Mouse (Mus musculus): ENCODE measurements around the gene Pde4d. TPM values are rescaled to one million over a fixed set of nuclear protein-coding genes. Genes with fewer than 3 reads are reported as not detected.

Pde4d gene
- polyA plus RNA-seq, 1 experiment: 15.1 TPM

GRCm38 (mm10) chr13:109425548-109425947, 975.8 kb downstream of the Pde4d start:
- no peaks in the 10 kb centered on the region for H3K79me2 ChIP-seq (ENCODE audit: control insufficient read depth, insufficient read depth)
- no peaks in the 10 kb centered on the region for H3K36me3 ChIP-seq (ENCODE audit: control insufficient read depth, insufficient read depth)
- H3ac ChIP-seq (ENCODE audit: control insufficient read depth, insufficient read length, low read depth): no peak overlapping the region

GRCm38 (mm10) chr13:109426058-109426457, 976.3 kb downstream of the Pde4d start:
- no peaks in the 10 kb centered on the region for H3K79me2 ChIP-seq (ENCODE audit: control insufficient read depth, insufficient read depth)
- H3K79me3 ChIP-seq (ENCODE audit: low read depth): no peaks in the 10 kb centered on the region
- H3ac ChIP-seq (ENCODE audit: control insufficient read depth, insufficient read length, low read depth): no peak overlapping the region
- H3K27me3 ChIP-seq (ENCODE audit: control insufficient read depth, insufficient read depth, insufficient read length): no peaks in the 10 kb centered on the region
- no peak for TF ChIP-seq FOSL1 (IDR thresholded peaks at IDR 0.05; ENCODE audit: insufficient read depth, low read length, poor library complexity, severe bottlenecking)
- no peak for TF ChIP-seq USF1 (IDR thresholded peaks at IDR 0.05; ENCODE audit: low read depth)
- TF ChIP-seq CEBPB (IDR thresholded peaks at IDR 0.05; ENCODE audit: low read depth): no peak
- no peak for TF ChIP-seq MYOG (IDR thresholded peaks at IDR 0.05; ENCODE audit: control insufficient read depth, extremely low read depth, insufficient read length)
- no peak for TF ChIP-seq MYOD1 (IDR thresholded peaks at IDR 0.05; ENCODE audit: control insufficient read depth, insufficient read length, low read depth)
- no peak for TF ChIP-seq CTCF (IDR thresholded peaks at IDR 0.05; ENCODE audit: control insufficient read depth, insufficient read depth, insufficient read length)
- TF ChIP-seq MAX (IDR thresholded peaks at IDR 0.05): no peak
- no peaks in the 10 kb centered on the region for H3K36me3 ChIP-seq (ENCODE audit: control insufficient read depth, insufficient read depth)
- no peak overlapping the region for H3K4me3 ChIP-seq (ENCODE audit: insufficient read depth, poor library complexity, severe bottlenecking)

More at GRCm38 (mm10) chr13:109425548-109425947, 975.8 kb downstream of the Pde4d start:
- no peak for TF ChIP-seq MAX (IDR thresholded peaks at IDR 0.05)
- TF ChIP-seq CTCF (IDR thresholded peaks at IDR 0.05; ENCODE audit: control insufficient read depth, insufficient read depth, insufficient read length): no peak
- no peak for TF ChIP-seq USF1 (IDR thresholded peaks at IDR 0.05; ENCODE audit: low read depth)
- TF ChIP-seq MYOG (IDR thresholded peaks at IDR 0.05; ENCODE audit: control insufficient read depth, extremely low read depth, insufficient read length): no peak
- TF ChIP-seq MYOD1 (IDR thresholded peaks at IDR 0.05; ENCODE audit: control insufficient read depth, insufficient read length, low read depth): no peak
- TF ChIP-seq FOSL1 (IDR thresholded peaks at IDR 0.05; ENCODE audit: insufficient read depth, low read length, poor library complexity, severe bottlenecking): no peak
- TF ChIP-seq CEBPB (IDR thresholded peaks at IDR 0.05; ENCODE audit: low read depth): no peak
- Histone ChIP-seq H3K27me3 (ENCODE audit: control insufficient read depth, insufficient read depth, insufficient read length) (no peaks in the 10 kb centered on the region), H3K79me3 (ENCODE audit: low read depth) (no peaks in the 10 kb centered on the region), H3K4me3 (ENCODE audit: insufficient read depth, poor library complexity, severe bottlenecking) (no peak overlapping the region)

- no peak overlapping the region for H3ac ChIP-seq (ENCODE audit: control insufficient read depth, insufficient read length, low read depth)
- no peaks in the 10 kb centered on the region for H3K27me3 ChIP-seq (ENCODE audit: control insufficient read depth, insufficient read depth, insufficient read length)
- no peaks in the 10 kb centered on the region for H3K79me2 ChIP-seq (ENCODE audit: control insufficient read depth, insufficient read depth)
- H3K4me3 ChIP-seq (ENCODE audit: insufficient read depth, poor library complexity, severe bottlenecking): no peak overlapping the region
- TF ChIP-seq MYOG (IDR thresholded peaks at IDR 0.05; ENCODE audit: control insufficient read depth, extremely low read depth, insufficient read length) (no peak), CTCF (IDR thresholded peaks at IDR 0.05; ENCODE audit: control insufficient read depth, insufficient read depth, insufficient read length) (no peak), MYOD1 (IDR thresholded peaks at IDR 0.05; ENCODE audit: control insufficient read depth, insufficient read length, low read depth) (no peak), CEBPB (IDR thresholded peaks at IDR 0.05; ENCODE audit: low read depth) (no peak), FOSL1 (IDR thresholded peaks at IDR 0.05; ENCODE audit: insufficient read depth, low read length, poor library complexity, severe bottlenecking) (no peak), USF1 (IDR thresholded peaks at IDR 0.05; ENCODE audit: low read depth) (no peak), MAX (IDR thresholded peaks at IDR 0.05) (no peak)
- H3K36me3 ChIP-seq (ENCODE audit: control insufficient read depth, insufficient read depth): no peaks in the 10 kb centered on the region
- no peaks in the 10 kb centered on the region for H3K79me3 ChIP-seq (ENCODE audit: low read depth)
These were observed 977.8 kb downstream of the Pde4d start for GRCm38 (mm10) chr13:109427541-109427940.

- no peak overlapping the region for H3K4me3 ChIP-seq (ENCODE audit: insufficient read depth, poor library complexity, severe bottlenecking)
- H3K79me2 ChIP-seq (ENCODE audit: control insufficient read depth, insufficient read depth): no peaks in the 10 kb centered on the region
- H3K79me3 ChIP-seq (ENCODE audit: low read depth): no peaks in the 10 kb centered on the region
- H3K36me3 ChIP-seq (ENCODE audit: control insufficient read depth, insufficient read depth): no peaks in the 10 kb centered on the region
- H3K27me3 ChIP-seq (ENCODE audit: control insufficient read depth, insufficient read depth, insufficient read length): no peaks in the 10 kb centered on the region
- H3ac ChIP-seq (ENCODE audit: control insufficient read depth, insufficient read length, low read depth): no peak overlapping the region
- TF ChIP-seq CTCF (IDR thresholded peaks at IDR 0.05; ENCODE audit: control insufficient read depth, insufficient read depth, insufficient read length) (no peak), MAX (IDR thresholded peaks at IDR 0.05) (no peak), MYOG (IDR thresholded peaks at IDR 0.05; ENCODE audit: control insufficient read depth, extremely low read depth, insufficient read length) (no peak), CEBPB (IDR thresholded peaks at IDR 0.05; ENCODE audit: low read depth) (no peak), USF1 (IDR thresholded peaks at IDR 0.05; ENCODE audit: low read depth) (no peak), FOSL1 (IDR thresholded peaks at IDR 0.05; ENCODE audit: insufficient read depth, low read length, poor library complexity, severe bottlenecking) (no peak), MYOD1 (IDR thresholded peaks at IDR 0.05; ENCODE audit: control insufficient read depth, insufficient read length, low read depth) (no peak)
These were observed 979.8 kb downstream of the Pde4d start for GRCm38 (mm10) chr13:109429544-109429943.

GRCm38 (mm10) chr13:109437231-109437776, 987.6 kb downstream of the Pde4d start:
- TF ChIP-seq MYOG (IDR thresholded peaks at IDR 0.05; ENCODE audit: control insufficient read depth, extremely low read depth, insufficient read length): no peak
- Histone ChIP-seq H3K27me3 (ENCODE audit: control insufficient read depth, insufficient read depth, insufficient read length) (no peaks in the 10 kb centered on the region), H3K79me3 (ENCODE audit: low read depth) (no peaks in the 10 kb centered on the region), H3K4me3 (ENCODE audit: insufficient read depth, poor library complexity, severe bottlenecking) (no peak overlapping the region), H3K79me2 (ENCODE audit: control insufficient read depth, insufficient read depth) (no peaks in the 10 kb centered on the region), H3ac (ENCODE audit: control insufficient read depth, insufficient read length, low read depth) (no peak overlapping the region), H3K36me3 (ENCODE audit: control insufficient read depth, insufficient read depth) (no peaks in the 10 kb centered on the region)
